Mouse (Mus musculus): ENCODE data around the gene Batf3.
"Not testable (repeated sequence)": the region's sequence is repeated elsewhere in the genome, so short reads cannot be mapped to it uniquely, and the experiment has no call there.

Batf3 gene

DNA sequence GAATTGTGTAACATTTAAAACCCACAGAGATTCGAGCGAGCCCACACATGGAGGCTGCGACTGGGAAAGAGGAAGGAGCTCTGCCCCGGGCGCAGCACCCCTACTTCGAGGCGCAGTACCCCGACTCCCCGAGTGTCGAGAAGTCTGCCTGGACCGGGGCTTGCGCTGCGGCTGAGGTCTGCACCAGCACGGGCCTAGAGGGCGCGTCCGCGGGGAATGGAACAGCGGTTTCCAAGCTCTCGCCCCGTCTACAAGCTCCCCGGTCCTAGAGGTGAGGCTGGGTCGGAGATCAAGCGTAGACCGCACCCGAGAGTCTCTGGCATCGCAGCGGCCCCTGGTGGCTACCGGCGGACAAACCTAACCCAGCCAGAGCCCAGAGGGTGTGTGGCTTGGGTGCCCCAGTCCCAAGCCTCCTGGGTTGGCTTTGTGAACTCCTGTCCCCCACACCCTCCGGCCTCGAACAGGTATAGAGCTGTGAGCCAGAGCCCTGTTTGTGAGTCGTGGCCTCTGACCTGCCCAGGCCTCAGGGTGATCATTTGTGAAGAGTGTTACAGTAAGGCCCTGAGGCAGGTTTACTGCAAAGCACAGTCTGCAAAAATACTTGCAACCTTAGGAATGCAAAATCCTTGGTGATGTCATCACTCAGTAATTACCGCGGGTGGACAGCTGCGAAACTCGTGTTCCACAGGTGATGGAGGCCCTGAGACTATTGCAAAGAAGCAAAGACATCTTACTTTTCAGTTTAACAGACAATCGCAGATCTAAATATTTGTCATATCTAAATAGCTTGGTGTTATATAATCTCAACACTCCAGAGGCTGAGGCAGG, 28.4 kb downstream of the Batf3 start:
- in situ Hi-C loops (cut with MboI, MseI), result loop anchor here (5.0 kb wide), 1 partner anchor 39 kb away; no protein-coding TSS in a partner anchor

DNA sequence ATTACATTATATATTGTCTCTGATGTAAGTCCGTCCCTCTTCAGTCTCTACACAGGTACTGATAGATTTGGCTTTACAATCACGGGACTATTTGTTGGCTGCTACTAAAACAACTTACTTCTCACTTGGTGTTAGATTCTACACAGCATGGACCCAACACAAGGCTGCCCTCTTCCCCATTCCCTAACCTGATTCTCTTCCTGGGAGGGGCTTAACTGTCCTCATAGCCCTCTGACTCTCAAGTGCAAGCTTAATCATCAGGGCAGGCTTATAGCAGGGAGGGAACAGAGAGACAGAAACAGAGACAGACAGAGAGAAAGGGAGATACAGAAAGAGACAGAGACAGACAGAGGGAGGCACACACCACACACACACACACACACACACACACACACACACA, 34.0 kb downstream of the Batf3 start:
- in situ Hi-C loops (cut with MboI, MseI), result no loop called here

DNA sequence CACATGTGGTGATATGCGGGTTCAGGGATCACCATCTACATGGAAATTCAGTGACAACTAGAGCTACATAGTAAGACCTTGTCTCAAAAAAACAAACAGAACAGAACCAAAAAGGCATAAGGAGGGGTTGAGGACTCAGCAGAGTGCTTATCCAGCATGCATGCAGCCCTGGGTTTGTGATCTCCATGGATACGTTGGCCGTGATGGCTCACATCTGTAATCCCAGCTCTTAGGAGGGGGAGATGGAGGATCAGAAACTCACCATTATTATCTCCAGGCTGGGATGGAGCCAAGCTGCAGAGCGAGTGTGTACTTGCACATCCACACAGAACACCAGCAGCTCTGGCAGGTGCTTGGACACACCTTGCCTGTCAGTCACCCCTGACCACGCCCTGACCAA, 34.6 kb downstream of the Batf3 start:
- in situ Hi-C loops (cut with MboI, MseI), result no loop called here

DNA sequence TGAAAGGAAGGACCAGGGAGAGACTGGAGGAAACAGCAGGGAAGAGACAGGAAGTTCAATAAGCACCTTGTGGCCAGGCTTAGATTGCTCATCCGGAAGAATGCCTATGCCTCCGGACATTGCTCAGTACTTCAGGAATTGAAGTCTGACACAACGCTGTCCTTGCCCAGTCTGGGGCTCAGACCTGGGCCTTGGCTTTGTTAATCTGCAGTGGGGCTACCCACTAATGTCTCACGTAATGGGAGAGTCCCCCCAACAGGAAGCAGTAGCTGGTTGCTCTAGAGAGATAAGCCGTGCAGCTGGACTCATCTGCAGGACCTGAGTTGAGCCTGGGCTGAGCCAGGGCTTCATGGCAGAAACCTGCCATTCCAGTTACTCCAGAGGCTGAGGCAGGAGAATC, 35.3 kb downstream of the Batf3 start:
- in situ Hi-C loops (cut with MboI, MseI), result no loop called here

DNA sequence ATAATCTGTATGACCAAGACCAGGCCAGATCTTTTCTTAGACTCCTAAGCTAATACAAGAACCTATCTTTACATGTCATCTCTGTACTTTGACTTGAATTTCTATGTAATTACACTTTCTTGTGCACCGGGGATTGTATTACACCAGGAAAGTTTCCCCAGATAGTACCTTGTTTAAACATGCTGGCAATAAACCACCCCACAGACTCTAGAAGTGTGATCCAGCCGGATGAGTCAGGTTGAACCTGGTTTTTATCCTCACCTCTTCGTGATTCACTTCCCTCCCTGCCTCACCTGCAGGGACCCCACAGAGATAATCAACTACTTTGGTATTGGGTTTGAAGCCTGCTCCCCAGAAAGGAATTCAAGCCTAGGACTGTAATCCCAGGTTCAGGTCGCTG, 37.8 kb downstream of the Batf3 start:
- in situ Hi-C loops (cut with MboI, MseI), result no loop called here

DNA sequence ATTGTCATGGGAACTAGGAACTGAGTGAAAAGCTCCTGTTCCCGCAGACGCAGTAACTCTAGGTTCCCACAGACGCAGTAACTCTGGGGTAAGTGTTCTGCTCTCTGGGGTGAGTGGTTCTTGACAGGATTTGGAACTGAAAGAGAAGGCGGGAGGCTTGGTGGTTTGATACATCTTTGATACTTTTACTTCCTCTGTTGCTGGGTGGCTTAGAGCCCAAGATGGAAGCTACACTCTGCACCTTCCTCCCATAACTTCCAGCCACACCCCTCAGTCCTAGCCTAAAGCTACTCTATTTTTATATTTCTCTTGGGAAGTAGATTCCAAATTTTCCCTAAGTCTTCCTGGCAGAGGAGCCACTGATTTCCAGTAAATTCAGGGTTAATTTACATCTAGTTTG, 40.8 kb downstream of the Batf3 start:
- in situ Hi-C loops (cut with MboI, MseI), result no loop called here

DNA sequence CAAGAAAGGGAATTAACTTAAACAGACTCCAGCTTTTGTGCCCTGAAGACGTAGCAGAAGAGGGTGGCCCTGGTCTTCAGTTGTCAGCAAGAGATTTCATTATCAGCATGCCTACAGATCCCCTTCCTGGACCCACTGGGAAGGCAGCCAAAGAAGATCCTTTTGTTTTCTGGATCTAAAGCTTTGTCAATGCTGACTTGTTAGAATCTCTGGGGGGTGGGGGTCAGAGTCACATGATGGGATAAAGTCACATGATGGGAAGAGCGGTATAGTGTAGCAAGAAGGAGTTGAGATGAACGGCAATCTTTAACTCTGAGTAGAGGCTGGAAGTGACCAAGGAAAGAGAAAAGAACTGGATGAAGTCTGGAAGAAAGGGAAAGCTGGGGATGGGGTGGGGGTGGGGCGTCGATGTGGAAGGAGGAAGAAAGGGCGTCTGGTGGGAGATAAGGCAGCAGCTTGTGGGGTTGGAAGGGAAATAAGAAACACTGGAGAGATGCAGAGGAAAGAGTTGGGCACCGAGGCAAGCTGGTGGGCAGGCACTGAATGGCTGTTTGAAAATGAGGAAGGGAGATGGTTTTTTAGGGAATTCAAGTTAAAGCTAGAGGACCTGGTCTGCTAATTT, 41.3 kb downstream of the Batf3 start:
- in situ Hi-C loops (cut with MboI, MseI), result no loop called here

DNA sequence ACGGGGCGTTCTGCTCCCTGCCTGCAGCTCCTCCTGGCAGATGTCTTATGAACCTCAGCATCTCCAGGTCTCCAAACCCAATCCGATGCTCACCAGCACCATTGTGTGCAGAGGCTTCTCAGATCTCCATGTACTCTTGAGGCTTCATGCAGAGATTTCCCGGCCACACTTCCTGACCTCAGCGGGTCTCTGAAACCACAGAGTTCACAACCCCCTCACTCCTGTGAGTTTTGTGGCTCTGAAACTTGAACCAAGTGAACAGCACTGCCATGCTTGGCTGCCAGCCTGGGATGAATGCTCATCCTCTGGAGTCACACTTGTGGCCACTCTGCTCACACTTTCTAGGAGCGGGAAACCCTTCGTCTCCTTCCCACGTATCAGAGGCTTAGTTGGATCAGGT, 43.3 kb downstream of the Batf3 start:
- in situ Hi-C loops (cut with MboI, MseI), result no loop called here

DNA sequence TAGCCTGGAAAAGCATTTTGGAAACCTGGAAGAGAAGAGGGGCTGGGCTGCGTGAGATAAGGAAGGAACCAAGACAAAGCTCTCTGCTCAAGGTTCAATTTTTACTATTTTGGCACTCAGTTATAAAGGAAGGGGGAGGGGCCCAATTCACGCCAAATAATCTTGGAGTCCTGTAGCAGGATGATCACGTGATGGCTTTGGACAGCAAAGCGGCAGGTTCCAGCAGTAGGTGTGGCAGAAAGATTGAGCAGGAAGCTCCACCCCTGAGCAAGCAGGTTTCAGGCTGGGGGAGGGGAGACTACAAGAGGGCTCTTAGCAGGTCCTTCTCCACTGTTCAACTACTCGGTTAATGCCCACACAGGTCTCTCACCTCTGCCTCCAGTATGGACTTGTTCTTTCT, 51.8 kb downstream of the Batf3 start:
- in situ Hi-C loops (cut with MboI, MseI), result not testable (repeated sequence)

DNA sequence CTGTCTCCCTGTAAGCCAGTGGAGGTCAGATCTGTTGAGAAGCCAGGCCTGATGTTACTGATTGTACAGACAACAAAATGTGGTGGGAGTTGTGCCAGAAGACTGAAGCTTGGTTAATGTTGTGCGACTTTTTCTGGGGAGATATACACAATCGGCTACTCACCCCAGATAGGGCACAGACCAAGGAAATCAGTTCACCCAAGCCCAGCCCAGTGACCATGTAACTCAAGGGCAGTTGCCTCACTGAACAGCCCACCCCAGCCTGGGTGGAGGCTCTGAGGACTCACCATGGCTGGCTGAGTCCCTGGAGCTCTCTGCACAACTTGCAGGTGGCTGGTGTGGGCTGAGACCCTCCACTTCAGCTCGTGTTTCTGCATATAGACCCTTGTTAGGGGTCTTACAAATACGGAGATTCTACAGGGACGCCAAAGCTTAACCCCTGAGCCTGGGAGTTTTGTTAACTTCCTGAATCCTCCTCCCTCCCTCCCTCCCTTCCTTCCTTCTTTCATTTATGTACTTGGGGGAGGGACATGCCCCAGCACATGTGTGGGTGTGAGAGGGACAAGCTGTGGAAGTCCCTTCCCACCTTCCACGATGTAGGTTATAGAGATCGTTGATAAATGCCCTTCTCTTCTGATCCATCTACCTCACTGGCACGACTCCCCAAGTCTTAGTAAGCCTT, 53.4 kb downstream of the Batf3 start:
- in situ Hi-C loops (cut with MboI, MseI), result no loop called here

DNA sequence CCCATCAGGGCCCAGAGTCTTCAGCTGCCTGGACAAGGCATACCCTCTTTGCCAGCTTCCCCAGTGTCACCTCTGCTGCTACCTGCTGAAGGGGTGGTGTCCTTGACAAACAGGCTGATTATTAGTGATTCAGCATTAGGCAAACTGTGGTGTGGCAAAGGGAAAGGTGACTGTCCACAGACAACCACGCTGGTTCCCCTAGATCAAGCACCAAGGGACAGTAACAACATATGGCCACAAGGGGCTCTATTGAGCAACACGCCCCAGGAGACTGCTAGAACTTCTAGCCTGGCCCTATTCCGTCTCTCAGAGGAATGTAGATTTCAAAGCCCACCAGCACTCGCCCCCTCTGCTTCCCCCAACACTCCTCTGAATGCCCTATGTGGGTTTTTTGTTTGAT, 55.4 kb downstream of the Batf3 start:
- in situ Hi-C loops (cut with MboI, MseI), result no loop called here

DNA sequence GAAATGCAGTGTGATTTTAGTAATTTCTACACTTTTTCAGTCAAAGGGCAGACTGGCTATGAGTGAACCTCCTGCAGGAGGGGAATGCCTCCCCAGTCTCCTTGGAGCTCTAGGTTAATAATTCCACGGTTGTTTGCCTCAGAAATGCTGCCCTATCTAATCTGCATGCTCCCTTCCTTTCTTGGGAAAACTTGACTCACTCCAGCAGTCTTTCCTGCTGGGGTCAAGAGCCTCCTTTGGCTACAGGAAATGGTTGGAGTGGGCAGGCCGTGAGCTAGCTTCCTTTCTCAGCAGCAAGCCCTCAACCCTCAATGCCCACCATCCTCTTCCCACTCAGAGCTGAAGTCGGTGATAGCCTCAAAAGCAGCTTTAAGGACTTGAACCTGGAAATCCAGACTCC, 56.7 kb downstream of the Batf3 start:
- in situ Hi-C loops (cut with MboI, MseI), result no loop called here

All from regulatory T cell (primary cell).